Mouse (Mus musculus) thymus, adult 2 months (tissue): ENCODE data around the gene Hecw2. TPM values are rescaled to one million over a fixed set of nuclear protein-coding genes. Genes with fewer than 3 reads are reported as not detected.

Experiments used
- DNase-seq: peaks from one replicate; pipeline ENCODE4 v3.0.0; 2021
- H3K27ac ChIP-seq: fragments of 200-500 bp; 2 replicates; pipeline ENCODE4 v1.5.1; 2012; ENCODE audit warnings: low read length, control low read depth; ENCODE audit not compliant: control insufficient read depth, insufficient read depth
- H3K27me3 ChIP-seq: fragments of 200-500 bp; 2 replicates; pipeline ENCODE4 v1.6.1; 2012; ENCODE audit warnings: mild to moderate bottlenecking, low read length, moderate library complexity, mixed read lengths; ENCODE audit not compliant: control insufficient read depth, insufficient read depth
- H3K36me3 ChIP-seq: fragments of 200-500 bp; 2 replicates; pipeline ENCODE4 v1.6.1; 2012; ENCODE audit warnings: mild to moderate bottlenecking, low read length, moderate library complexity; ENCODE audit not compliant: control insufficient read depth, insufficient read depth
- H3K4me1 ChIP-seq: fragments of 200-500 bp; replicated peaks from 2 replicates; pipeline ENCODE4 v1.6.1; 2012; ENCODE audit warnings: low read length; ENCODE audit not compliant: control insufficient read depth, insufficient read depth
- H3K4me3 ChIP-seq: fragments of 200-500 bp; 2 replicates; pipeline ENCODE4 v1.5.1; 2012; ENCODE audit warnings: mild to moderate bottlenecking, low read length, control low read depth, moderate library complexity; ENCODE audit not compliant: control insufficient read depth, insufficient read depth
- CTCF ChIP-seq: fragments of 200-500 bp; IDR thresholded peaks from 2 replicates; pipeline ENCODE4 v1.5.1; 2012; ENCODE audit warnings: mild to moderate bottlenecking, control low read depth, low read length, moderate library complexity, borderline replicate concordance; ENCODE audit not compliant: control insufficient read depth, poor library complexity, insufficient read depth; ENCODE audit errors: extremely low read depth
- POLR2A ChIP-seq: fragments of 200-500 bp; IDR thresholded peaks from 2 replicates; pipeline ENCODE4 v1.6.1; 2012; ENCODE audit warnings: mild to moderate bottlenecking, low read length, control low read depth, moderate library complexity; ENCODE audit not compliant: control insufficient read depth, poor library complexity, insufficient read depth; ENCODE audit errors: extremely low read depth
- WGBS: fragments of 180-500 bp; shearing (Covaris S2); methylation state at CpG from one replicate; pipeline ENCODE4 v1.1.7; 2018; 5-methylcytosine and 5-hydroxymethylcytosine counted together
- polyA plus RNA-seq: library from polyadenylated mRNA; depleted of rRNA; stranded (reverse); fragments of >200 nt; gene quantifications from 2 replicates; pipeline ENCODE4 v1.2.3, GENCODE M21; 2012

Gene Hecw2
- polyA plus RNA-seq, 1 experiment, result 0.55 TPM

GRCm38 (mm10) chr1:53977806-53978513, 217.0 kb downstream of the Hecw2 start:
- WGBS, result 64% methylated on average over 8 of the region's 8 CpGs
- H3K27me3 ChIP-seq, result no peaks in the 10 kb centered on the region
- H3K36me3 ChIP-seq, result no peaks in the 10 kb centered on the region
- no peak overlapping the region for H3K4me3 ChIP-seq
- no peak for TF ChIP-seq POLR2A
- TF ChIP-seq CTCF, result no peak
- DNase-seq, result no peak
- H3K27ac ChIP-seq, result no peak overlapping the region
- no peaks in the 10 kb centered on the region; the same call in 1 of the 2 replicates for H3K4me1 ChIP-seq

DNA sequence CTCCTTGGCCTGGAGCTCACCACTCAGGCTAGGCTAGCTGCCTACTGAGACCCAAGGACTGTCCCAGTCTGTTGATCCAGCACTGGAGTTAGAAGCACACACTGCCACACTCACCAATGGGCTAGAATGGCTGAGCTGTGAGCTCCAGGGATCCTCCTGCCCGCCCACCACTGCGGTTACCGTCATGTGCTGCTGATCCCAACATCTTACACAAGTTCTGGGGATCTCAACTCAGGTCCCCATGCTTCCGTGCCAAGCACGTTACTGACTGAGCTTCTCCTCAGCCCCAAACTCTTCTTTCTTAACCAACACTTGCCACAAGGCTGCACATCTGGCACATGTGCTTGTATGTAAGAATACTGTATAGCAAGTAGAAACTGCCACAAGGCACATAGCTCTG, 218.2 kb downstream of the Hecw2 start:
- H3K36me3 ChIP-seq, result no peaks in the 10 kb centered on the region
- H3K27ac ChIP-seq, result no peak overlapping the region
- no peak overlapping the region for H3K4me3 ChIP-seq
- 94% methylated on average over 5 of the region's 5 CpGs for WGBS
- no peak for DNase-seq
- TF ChIP-seq POLR2A (no peak), CTCF (no peak)
- H3K27me3 ChIP-seq, result no peaks in the 10 kb centered on the region
- H3K4me1 ChIP-seq, result no peaks in the 10 kb centered on the region; the same call in 1 of the 2 replicates

DNA sequence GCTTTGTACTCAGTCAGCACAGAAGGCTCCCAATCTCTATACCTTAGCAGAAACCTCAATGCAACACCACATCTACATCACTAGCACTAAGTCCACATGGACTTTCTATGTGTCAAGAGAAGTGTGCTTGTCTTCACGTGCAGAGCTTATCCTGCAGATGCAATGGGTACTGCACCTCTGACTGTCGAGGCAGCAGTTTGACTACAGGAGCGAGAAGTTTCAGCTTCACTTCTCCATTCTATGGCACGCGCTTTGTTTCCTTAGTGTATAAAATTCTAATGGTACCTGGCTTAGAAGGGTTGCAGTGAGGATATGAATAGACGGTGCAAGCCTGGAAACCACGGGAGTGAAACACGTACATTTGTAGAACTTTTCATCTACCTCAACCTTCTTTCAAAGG, 218.9 kb downstream of the Hecw2 start:
- no peak overlapping the region for H3K4me3 ChIP-seq

DNA sequence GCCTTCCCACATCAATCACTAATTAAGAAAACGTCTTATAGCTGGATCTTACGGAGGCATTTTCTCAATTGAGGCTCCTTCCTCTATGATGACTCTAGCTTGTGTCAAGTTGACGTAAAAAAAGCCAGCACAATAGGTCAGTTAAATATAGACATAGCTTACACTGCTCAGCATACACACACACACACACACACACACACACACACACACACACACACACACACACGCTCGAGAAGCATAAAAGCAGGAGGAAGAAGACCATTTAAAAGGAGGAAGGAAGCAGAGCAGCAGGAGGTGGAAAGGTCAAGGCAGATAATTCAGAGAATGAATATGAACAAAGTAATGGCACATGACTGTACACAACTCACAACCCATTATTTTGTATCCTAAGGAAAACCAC, 220.0 kb downstream of the Hecw2 start:
- WGBS, result 38% methylated on average over 5 of the region's 5 CpGs
- Histone ChIP-seq H3K27ac (no peak overlapping the region), H3K36me3 (no peaks in the 10 kb centered on the region), H3K27me3 (no peaks in the 10 kb centered on the region), H3K4me1 (no peaks in the 10 kb centered on the region; the same call in 1 of the 2 replicates), H3K4me3 (no peak overlapping the region)
- no peak for TF ChIP-seq CTCF
- TF ChIP-seq POLR2A, result no peak
- no peak for DNase-seq

More for the DNA sequence above, 218.9 kb downstream of the Hecw2 start:
- Histone ChIP-seq H3K27me3 (no peaks in the 10 kb centered on the region), H3K27ac (no peak overlapping the region), H3K36me3 (no peaks in the 10 kb centered on the region), H3K4me1 (no peaks in the 10 kb centered on the region; the same call in 1 of the 2 replicates)
- 87% methylated on average over 8 of the region's 8 CpGs for WGBS
- TF ChIP-seq CTCF, result no peak
- no peak for TF ChIP-seq POLR2A
- no peak for DNase-seq

- Histone ChIP-seq H3K36me3 (no peaks in the 10 kb centered on the region), H3K27me3 (no peaks in the 10 kb centered on the region), H3K4me3 (no peak overlapping the region), H3K27ac (no peak overlapping the region), H3K4me1 (no peaks in the 10 kb centered on the region; the same call in 1 of the 2 replicates)
- 90% methylated on average over 5 of the region's 5 CpGs for WGBS
- no peak for DNase-seq
- TF ChIP-seq CTCF, result no peak
- no peak for TF ChIP-seq POLR2A
These were observed 224.5 kb downstream of the Hecw2 start for GRCm38 (mm10) chr1:53970326-53970977.

DNA sequence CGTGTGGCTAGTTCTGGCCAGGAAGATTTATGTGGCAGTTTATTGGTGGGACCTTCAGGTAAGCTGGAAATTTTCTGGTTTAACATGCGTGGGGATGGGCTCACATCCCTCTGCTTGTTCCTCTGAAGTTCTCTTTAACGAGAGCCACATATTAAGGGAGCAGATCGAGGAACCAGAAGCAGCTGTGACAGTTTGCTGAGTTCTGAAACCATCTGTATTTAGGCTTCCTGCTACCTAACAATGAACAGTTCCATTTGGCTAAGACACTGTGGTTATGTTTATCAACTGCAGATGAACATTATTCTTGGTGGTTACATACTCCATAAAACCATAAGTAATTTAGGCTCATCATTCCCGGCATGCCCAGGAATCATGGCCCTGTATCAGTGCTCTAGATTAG, 242.6 kb downstream of the Hecw2 start:
- no peak for DNase-seq
- no peak for TF ChIP-seq CTCF
- TF ChIP-seq POLR2A, result no peak
- WGBS, result 15% methylated on average over 5 of the region's 5 CpGs
- H3K27me3 ChIP-seq, result no peaks in the 10 kb centered on the region
- no peak overlapping the region for H3K4me3 ChIP-seq
- H3K36me3 ChIP-seq, result no peaks in the 10 kb centered on the region
- no peak overlapping the region for H3K27ac ChIP-seq
- no peaks in the 10 kb centered on the region for H3K4me1 ChIP-seq

- Histone ChIP-seq H3K27me3 (no peaks in the 10 kb centered on the region), H3K4me1 (no peaks in the 10 kb centered on the region; the same call in 1 of the 2 replicates), H3K4me3 (no peak overlapping the region), H3K36me3 (no peaks in the 10 kb centered on the region), H3K27ac (no peak overlapping the region)
- no peak for TF ChIP-seq CTCF
- no peak for TF ChIP-seq POLR2A
- 1% methylated on average over 2 of the region's 2 CpGs for WGBS
- no peak for DNase-seq
These were observed 249.2 kb downstream of the Hecw2 start for GRCm38 (mm10) chr1:53945815-53946214.
